Mouse (Mus musculus) midbrain, embryonic 14.5 days (tissue): ENCODE measurements around the gene Prex1. TPM values are rescaled to one million over a fixed set of nuclear protein-coding genes. Genes with fewer than 3 reads are reported as not detected.

Experiments
- ATAC-seq: fragments of 200-750 bp; cut with Nextera tagmentation; 2 replicates; pipeline ENCODE4 v1.8.0; 2017; ENCODE audit warnings: moderate number of reproducible peaks, moderate library complexity; ENCODE audit not compliant: low FRiP score, low TSS enrichment
- DNase-seq: peaks from one replicate; pipeline ENCODE4 v3.0.0-alpha.2; 2015
- H3K27ac ChIP-seq: fragments of 300-500 bp; sonication (generic); replicated peaks from 2 replicates; pipeline ENCODE4 v1.5.1; 2014; ENCODE audit warnings: mild to moderate bottlenecking, low read depth, low read length, moderate library complexity
- H3K27me3 ChIP-seq: fragments of 300-500 bp; sonication (generic); 2 replicates; pipeline ENCODE4 v1.6.1; 2014; ENCODE audit warnings: low read length, control low read depth, mixed read lengths; ENCODE audit not compliant: control insufficient read depth, insufficient read depth
- H3K36me3 ChIP-seq: fragments of 300-500 bp; sonication (generic); 2 replicates; pipeline ENCODE4 v1.6.1; 2014; ENCODE audit warnings: low read length, control low read depth; ENCODE audit not compliant: control insufficient read depth, insufficient read depth
- H3K4me1 ChIP-seq: fragments of 300-500 bp; sonication (generic); 2 replicates; pipeline ENCODE4 v1.6.1; 2014; ENCODE audit warnings: mild to moderate bottlenecking, antibody characterized with exemption, low read length, control low read depth; ENCODE audit not compliant: control insufficient read depth, insufficient read depth
- H3K4me2 ChIP-seq: fragments of 300-500 bp; sonication (generic); 2 replicates; pipeline ENCODE4 v1.6.1; 2014; ENCODE audit warnings: mild to moderate bottlenecking, low read length, moderate library complexity
- H3K4me3 ChIP-seq: fragments of 300-500 bp; sonication (generic); replicated peaks from 2 replicates; pipeline ENCODE4 v1.5.1; 2014; ENCODE audit warnings: low read depth, low read length
- H3K9ac ChIP-seq: fragments of 300-500 bp; sonication (generic); replicated peaks from 2 replicates; pipeline ENCODE4 v1.6.1; 2014; ENCODE audit warnings: mild to moderate bottlenecking, low read length, moderate library complexity
- H3K9me3 ChIP-seq: fragments of 300-500 bp; sonication (generic); 2 replicates; pipeline ENCODE4 v1.6.1; 2016; ENCODE audit warnings: low read length, control low read depth, mixed read lengths; ENCODE audit not compliant: control insufficient read depth
- WGBS: fragments of 180-500 bp; shearing (Covaris S2); extraction: QIAGEN DNeasy Blood & Tissue Kit; methylation state at CpG from one replicate; pipeline ENCODE4 v1.1.7; 2014; 5-methylcytosine and 5-hydroxymethylcytosine counted together
- polyA plus RNA-seq: library from polyadenylated mRNA; unstranded; fragments of >200 nt; fragmentation: Nextera tagmentation; extraction: Ambion mirVana; gene quantifications from 2 replicates; pipeline ENCODE4 v1.2.1, GENCODE M21; 2014

The Prex1 gene
- polyA plus RNA-seq, 1 experiment from 2014 or later = 24.2 TPM

DNA sequence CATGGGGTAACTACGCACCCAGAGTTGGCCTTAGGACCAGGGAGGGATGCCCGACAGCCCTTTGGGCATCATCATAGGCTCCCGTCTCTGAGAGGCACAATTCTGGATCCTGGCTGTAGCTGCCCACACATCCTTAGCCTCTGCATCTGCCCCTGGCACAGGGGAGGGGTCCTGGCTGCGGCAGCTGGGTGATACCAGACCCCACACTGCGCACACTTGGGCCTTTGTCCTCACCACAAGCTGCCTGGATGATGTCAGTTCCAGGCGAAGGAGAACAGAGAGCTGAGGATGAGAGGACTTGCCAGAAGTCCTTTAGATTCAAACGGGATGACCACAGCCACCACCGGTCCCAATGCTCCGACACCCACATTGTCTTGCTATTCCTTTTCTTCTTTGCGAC lies 78.1 kb downstream of the Prex1 start:
- Histone ChIP-seq H3K4me2 (no peak overlapping the region), H3K27me3 (no peaks in the 10 kb centered on the region), H3K4me1 (no peaks in the 10 kb centered on the region), H3K36me3 (no peaks in the 10 kb centered on the region), H3K4me3 (no peak overlapping the region), H3K9ac (no peak overlapping the region), H3K27ac (no peak overlapping the region), H3K9me3 (no peaks in the 10 kb centered on the region)
- WGBS = 91% methylated on average over 10 of the region's 10 CpGs
- no peak for DNase-seq
- no peak for ATAC-seq

DNA sequence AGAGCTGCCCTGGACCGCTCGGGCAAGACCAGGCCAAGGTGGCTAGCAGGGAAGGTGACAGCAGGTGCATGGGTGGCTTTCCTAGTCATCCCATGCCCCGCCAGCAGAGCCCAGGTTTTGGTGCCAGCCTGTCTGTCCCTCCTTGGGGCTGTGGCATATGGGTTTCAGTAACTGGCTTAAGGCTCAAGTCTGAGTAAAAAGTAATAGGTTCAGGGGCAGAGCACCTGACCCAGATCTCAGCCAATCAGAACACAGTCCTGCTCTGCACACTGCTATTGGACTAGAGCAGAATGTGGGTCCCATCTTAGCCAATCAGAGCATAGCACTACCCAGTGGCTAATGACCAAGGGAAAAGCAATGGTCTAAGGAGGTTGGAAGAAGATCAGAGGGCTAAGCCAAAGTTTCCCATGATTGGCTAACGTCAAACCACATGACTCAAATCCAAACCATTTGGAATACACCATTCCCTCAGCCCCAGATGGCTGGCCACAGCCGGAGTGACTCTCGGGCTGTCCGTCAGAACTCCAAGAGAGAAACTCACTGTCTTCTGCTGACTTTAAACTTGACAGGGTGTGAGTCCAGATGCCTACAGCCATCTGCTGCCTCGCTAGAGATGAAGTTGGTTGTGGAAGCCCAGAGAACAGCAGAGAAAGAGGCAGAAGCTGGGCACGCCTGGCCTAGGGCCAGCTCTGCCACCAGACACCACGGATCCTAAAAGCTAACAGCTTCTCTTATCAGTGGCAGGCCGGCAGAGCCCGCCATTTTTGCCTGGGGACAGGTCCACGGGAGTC lies 80.9 kb downstream of the Prex1 start:
- 91% methylated on average over 13 of the region's 13 CpGs for WGBS
- Histone ChIP-seq H3K27me3 (no peaks in the 10 kb centered on the region), H3K27ac (no peak overlapping the region), H3K4me1 (no peaks in the 10 kb centered on the region), H3K36me3 (no peaks in the 10 kb centered on the region), H3K9me3 (no peaks in the 10 kb centered on the region), H3K4me3 (no peak overlapping the region), H3K9ac (no peak overlapping the region), H3K4me2 (no peak overlapping the region)
- DNase-seq (no peak), ATAC-seq (no peak)

GRCm38 (mm10) chr2:166631621-166632171 lies 81.9 kb downstream of the Prex1 start:
- Histone ChIP-seq H3K9me3 (no peaks in the 10 kb centered on the region), H3K4me2 (no peak overlapping the region), H3K27me3 (no peaks in the 10 kb centered on the region), H3K27ac (no peak overlapping the region), H3K4me3 (no peak overlapping the region), H3K9ac (no peak overlapping the region), H3K36me3 (no peaks in the 10 kb centered on the region), H3K4me1 (no peaks in the 10 kb centered on the region)
- DNase-seq = no peak
- ATAC-seq = no peak
- WGBS = 89% methylated on average over 10 of the region's 10 CpGs

GRCm38 (mm10) chr2:166631189-166631588 lies 82.4 kb downstream of the Prex1 start:
- no peak overlapping the region for H3K4me3 ChIP-seq
- ATAC-seq = no peak
- WGBS = 94% methylated on average over 5 of the region's 5 CpGs
- no peaks in the 10 kb centered on the region for H3K36me3 ChIP-seq
- DNase-seq = no peak
- no peak overlapping the region for H3K9ac ChIP-seq
- H3K27ac ChIP-seq = no peak overlapping the region
- H3K27me3 ChIP-seq = no peaks in the 10 kb centered on the region
- H3K4me1 ChIP-seq = no peaks in the 10 kb centered on the region
- no peak overlapping the region for H3K4me2 ChIP-seq
- H3K9me3 ChIP-seq = no peaks in the 10 kb centered on the region

GRCm38 (mm10) chr2:166629941-166630674 lies 83.5 kb downstream of the Prex1 start:
- Histone ChIP-seq H3K9ac (no peak overlapping the region), H3K27ac (no peak overlapping the region), H3K4me1 (0 out of 2 replicates have a peak, but pooled peaks cover 5% of the 10 kb centered on the region), H3K4me3 (no peak overlapping the region), H3K4me2 (no peak overlapping the region), H3K36me3 (no peaks in the 10 kb centered on the region), H3K27me3 (no peaks in the 10 kb centered on the region), H3K9me3 (no peaks in the 10 kb centered on the region)
- ATAC-seq = no peak
- WGBS = 91% methylated on average over 17 of the region's 17 CpGs
- no peak for DNase-seq

DNA sequence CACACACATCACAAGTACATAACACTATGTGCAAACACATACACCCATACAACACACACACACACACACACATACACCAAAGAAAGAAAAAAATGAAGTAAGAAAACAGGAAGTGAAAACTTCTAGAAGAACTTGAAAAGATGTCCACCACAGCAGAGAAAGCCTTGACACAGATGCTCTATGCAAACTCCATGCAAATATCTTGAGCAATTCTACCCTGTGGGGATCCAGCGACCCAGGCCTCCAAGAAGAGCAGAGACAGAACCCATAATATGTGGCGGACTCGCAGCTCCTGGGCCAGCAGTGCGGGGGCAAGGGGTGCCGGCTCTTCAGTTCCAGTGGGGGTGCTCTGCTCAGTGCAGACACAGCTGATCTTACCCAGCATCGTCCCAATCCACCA lies 86.1 kb downstream of the Prex1 start:
- H3K4me2 ChIP-seq = no peak overlapping the region
- no peak overlapping the region for H3K27ac ChIP-seq
- no peak overlapping the region for H3K4me3 ChIP-seq
- H3K9me3 ChIP-seq = no peaks in the 10 kb centered on the region
- DNase-seq = no peak
- WGBS = 96% methylated on average over 6 of the region's 6 CpGs
- H3K36me3 ChIP-seq = no peaks in the 10 kb centered on the region
- H3K4me1 ChIP-seq = peaks cover 18% of the 10 kb centered on the region; the same call in 1 of the 2 replicates
- no peak overlapping the region for H3K9ac ChIP-seq
- H3K27me3 ChIP-seq = no peaks in the 10 kb centered on the region
- ATAC-seq = no peak

GRCm38 (mm10) chr2:166625219-166625618 lies 88.4 kb downstream of the Prex1 start:
- 81% methylated on average over 11 of the region's 11 CpGs for WGBS
- Histone ChIP-seq H3K4me3 (no peak overlapping the region), H3K27me3 (no peaks in the 10 kb centered on the region), H3K27ac (no peak overlapping the region), H3K4me2 (no peak overlapping the region), H3K9ac (no peak overlapping the region), H3K9me3 (no peaks in the 10 kb centered on the region), H3K4me1 (peaks cover 18% of the 10 kb centered on the region; the same call in 1 of the 2 replicates), H3K36me3 (no peaks in the 10 kb centered on the region)
- DNase-seq = peak; percentile 37
- no peak for ATAC-seq

DNA sequence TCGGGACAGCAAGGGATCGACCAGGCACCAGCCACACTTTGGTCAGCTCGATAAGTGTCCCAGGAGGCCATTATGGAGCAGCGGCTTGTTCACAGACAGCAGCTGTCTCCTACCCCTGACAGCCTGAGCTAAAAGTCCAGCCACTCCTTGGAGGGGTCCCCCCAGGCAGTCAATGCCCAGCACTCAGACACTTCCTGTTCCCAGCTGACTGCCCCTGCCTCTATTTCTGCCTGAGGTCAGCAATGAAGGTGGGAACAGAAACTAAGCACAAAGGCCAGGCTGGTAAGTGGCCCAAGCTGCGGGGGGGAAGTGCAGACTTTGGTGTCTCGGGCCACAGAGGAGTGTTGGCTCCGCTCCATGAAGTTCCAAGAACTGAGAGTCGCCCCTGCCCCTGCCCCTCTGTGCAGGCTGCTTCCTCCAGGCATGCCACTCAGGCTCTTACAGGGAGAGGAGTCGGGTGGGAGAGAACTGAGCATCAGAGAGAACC lies 90.5 kb downstream of the Prex1 start:
- no peak overlapping the region for H3K4me2 ChIP-seq
- no peak overlapping the region for H3K4me3 ChIP-seq
- ATAC-seq = 0 out of 2 replicates have a peak, but pooled peaks have one; percentile 24
- H3K27me3 ChIP-seq = no peaks in the 10 kb centered on the region
- no peaks in the 10 kb centered on the region for H3K36me3 ChIP-seq
- H3K9ac ChIP-seq = no peak overlapping the region
- DNase-seq = peak; percentile 58
- H3K4me1 ChIP-seq = peaks cover 18% of the 10 kb centered on the region; the same call in 1 of the 2 replicates
- peak overlapping the region; percentile 3; the same call in 1 of the 2 replicates for H3K27ac ChIP-seq
- 33% methylated on average over 9 of the region's 9 CpGs for WGBS
- H3K9me3 ChIP-seq = no peaks in the 10 kb centered on the region
